Mouse (Mus musculus) ES-E14 (cell line): ENCODE measurements around the gene Aurkaip1. TPM values are rescaled to one million over a fixed set of nuclear protein-coding genes. Genes with fewer than 3 reads are reported as not detected.

Experiments
- DNase-seq: peaks from one replicate; pipeline ENCODE4 v3.0.0-alpha.2; 2013; ENCODE audit warnings: low read depth, low spot score
- H3K27ac ChIP-seq: 2 replicates; pipeline ENCODE4 v1.5.1; 2012; ENCODE audit warnings: low read depth, mild to moderate bottlenecking, low read length, moderate library complexity, mixed read lengths; ENCODE audit not compliant: poor library complexity, insufficient read depth, severe bottlenecking
- H3K36me3 ChIP-seq: 2 replicates; pipeline ENCODE4 v1.6.1; 2012; ENCODE audit warnings: mild to moderate bottlenecking, low read length, moderate library complexity, mixed read lengths; ENCODE audit not compliant: control insufficient read depth, poor library complexity, insufficient read depth, severe bottlenecking
- H3K4me1 ChIP-seq, 2 experiments: fragments of 150-350 bp in 1 of 2; sonication (generic) in 1 of 2; 2 replicates each; pipeline ENCODE4 v1.6.1; 2012; ENCODE audit warnings: low read length in 2 of 2, mild to moderate bottlenecking in 1 of 2, mixed read lengths in 1 of 2; ENCODE audit not compliant: control insufficient read depth in 2 of 2, insufficient read depth in 2 of 2, poor library complexity in 1 of 2
- H3K4me3 ChIP-seq, 2 experiments: fragments of 150-350 bp in 1 of 2; sonication (generic) in 1 of 2; 2 replicates each; pipeline ENCODE4 v1.5.1; 2012; ENCODE audit warnings: low read length in 2 of 2, low read depth in 1 of 2, mild to moderate bottlenecking in 1 of 2, mixed read lengths in 1 of 2; ENCODE audit not compliant: insufficient read depth in 1 of 2, poor library complexity in 1 of 2, severe bottlenecking in 1 of 2
- H3K9ac ChIP-seq: 2 replicates; pipeline ENCODE4 v1.6.1; 2012; ENCODE audit warnings: low read depth, mild to moderate bottlenecking, low read length, mixed read lengths; ENCODE audit not compliant: poor library complexity, insufficient read depth, severe bottlenecking
- H3K9me3 ChIP-seq: fragments of 150-350 bp; sonication (generic); 2 replicates; pipeline ENCODE4 v1.6.1; 2012; ENCODE audit warnings: low read depth, mild to moderate bottlenecking, low read length; ENCODE audit not compliant: control insufficient read depth, insufficient read depth
- CHD2 ChIP-seq: IDR thresholded peaks from 2 replicates; pipeline ENCODE4 v1.6.1; 2014; ENCODE audit warnings: mild to moderate bottlenecking, low read depth, low read length, inconsistent platforms
- HCFC1 ChIP-seq: IDR thresholded peaks from 2 replicates; pipeline ENCODE4 v1.6.1; 2012; ENCODE audit warnings: low read length, inconsistent platforms, borderline replicate concordance; ENCODE audit not compliant: insufficient read depth
- MAFK ChIP-seq: IDR thresholded peaks from 2 replicates; pipeline ENCODE4 v1.6.1; 2014; ENCODE audit warnings: mild to moderate bottlenecking, low read depth, low read length, inconsistent platforms; ENCODE audit not compliant: insufficient read depth
- ZC3H11A ChIP-seq: IDR thresholded peaks from 2 replicates; pipeline ENCODE4 v1.6.1; 2012; ENCODE audit warnings: low read depth, mild to moderate bottlenecking, inconsistent platforms, low read length, borderline replicate concordance
- ZNF384 ChIP-seq: IDR thresholded peaks from 2 replicates; pipeline ENCODE4 v1.6.1; 2012; ENCODE audit warnings: low read depth, low read length, inconsistent platforms
- in situ Hi-C, 2 experiments: fragments of 600-800 bp; cut with MboI; formaldehyde crosslinking; loops; one replicate each; pipeline ENCODE4 v1.15.1; 2025; ENCODE audit warnings: low sequenced_read_pairs in 2 of 2, inconsistent platforms in 1 of 2; ENCODE audit not compliant: unreplicated experiment in 2 of 2
- total RNA-seq: library from RNA; depleted of rRNA; stranded (reverse); fragments of 300-350 nt; gene quantifications from 2 replicates; pipeline ENCODE4 v1.2.3, GENCODE M21; 2012

Aurkaip1 gene
- total RNA-seq, 1 experiment = 162 TPM

DNA sequence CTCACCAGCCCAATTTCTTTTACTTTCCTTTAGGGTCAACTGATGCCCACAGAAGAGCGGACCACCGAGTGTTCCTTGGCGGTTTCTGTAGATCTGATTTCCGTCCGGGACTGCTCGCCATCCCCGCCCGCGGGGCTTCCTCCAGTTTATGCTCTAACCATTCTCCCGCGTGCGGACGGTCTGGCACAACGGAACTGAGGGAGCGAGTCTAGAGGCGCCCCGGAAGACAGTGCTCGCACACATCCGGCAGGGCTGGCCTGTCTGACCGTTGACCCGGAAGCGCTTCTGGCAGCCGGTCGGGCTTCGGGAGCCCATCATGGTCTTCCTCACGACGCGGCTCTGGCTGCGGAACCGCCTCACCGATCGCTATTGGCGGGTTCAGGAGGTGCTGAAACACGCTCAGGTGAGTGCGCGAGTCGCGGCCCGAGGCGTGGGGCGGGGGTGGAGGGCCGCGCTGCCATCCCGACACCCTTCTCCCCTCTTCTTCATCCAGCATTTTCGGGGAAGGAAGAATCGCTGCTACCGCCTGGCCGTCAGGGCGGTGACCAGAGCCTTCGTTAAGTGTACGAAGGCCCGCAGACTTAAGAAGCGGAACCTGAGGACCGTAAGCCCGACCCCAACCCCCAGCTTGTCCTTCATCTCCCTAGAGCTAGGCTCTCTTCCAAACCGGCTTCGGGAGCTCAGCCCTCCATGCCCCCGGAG lies 27.6 kb upstream of the Aurkaip1 start:
- peak overlapping the region; percentile 9 for H3K27ac ChIP-seq
- peaks cover 0 to 2% of the 10 kb centered on the region in 2 experiments; a peak in 2 of 4 replicates for H3K4me1 ChIP-seq
- H3K4me3 ChIP-seq = peak overlapping the region; percentile 81 to 89
- H3K9me3 ChIP-seq = no peaks in the 10 kb centered on the region
- peak overlapping the region; percentile 83 for H3K9ac ChIP-seq
- TF ChIP-seq ZC3H11A (no peak), MAFK (no peak), HCFC1 (peak; percentile 91), CHD2 (peak; percentile 92), ZNF384 (no peak)
- DNase-seq = peak; percentile 92
- in situ Hi-C loops = no loop called here
- peaks cover 13% of the 10 kb centered on the region for H3K36me3 ChIP-seq

DNA sequence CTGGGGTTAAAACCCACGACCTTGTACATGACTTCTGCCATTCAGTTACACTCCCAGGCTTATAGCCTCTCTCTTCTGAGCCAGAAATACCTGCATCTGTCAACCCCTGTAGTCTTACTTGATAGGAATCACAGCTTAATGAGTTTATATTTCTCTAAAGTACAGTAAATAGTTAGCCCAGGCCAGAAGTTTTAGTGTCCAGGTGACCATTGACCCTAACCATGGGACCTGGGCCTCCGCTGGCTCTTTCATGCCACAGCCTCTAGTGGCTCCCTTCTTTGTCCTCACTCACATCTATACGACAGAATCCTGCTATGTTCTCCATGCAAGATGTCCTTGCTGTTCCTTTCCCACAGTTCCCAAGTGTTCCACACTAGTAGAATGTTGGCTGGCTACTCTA lies 23.2 kb upstream of the Aurkaip1 start:
- Histone ChIP-seq H3K9ac (no peak overlapping the region), H3K4me1 (peaks cover 2% of the 10 kb centered on the region in 2 experiments; a peak in 2 of 4 replicates), H3K4me3 (no peak overlapping the region), H3K27ac (no peak overlapping the region), H3K36me3 (peaks cover 17% of the 10 kb centered on the region), H3K9me3 (no peaks in the 10 kb centered on the region)
- TF ChIP-seq CHD2 (no peak), ZC3H11A (no peak), MAFK (no peak), ZNF384 (no peak), HCFC1 (no peak)
- in situ Hi-C loops = no loop called here
- no peak for DNase-seq

DNA sequence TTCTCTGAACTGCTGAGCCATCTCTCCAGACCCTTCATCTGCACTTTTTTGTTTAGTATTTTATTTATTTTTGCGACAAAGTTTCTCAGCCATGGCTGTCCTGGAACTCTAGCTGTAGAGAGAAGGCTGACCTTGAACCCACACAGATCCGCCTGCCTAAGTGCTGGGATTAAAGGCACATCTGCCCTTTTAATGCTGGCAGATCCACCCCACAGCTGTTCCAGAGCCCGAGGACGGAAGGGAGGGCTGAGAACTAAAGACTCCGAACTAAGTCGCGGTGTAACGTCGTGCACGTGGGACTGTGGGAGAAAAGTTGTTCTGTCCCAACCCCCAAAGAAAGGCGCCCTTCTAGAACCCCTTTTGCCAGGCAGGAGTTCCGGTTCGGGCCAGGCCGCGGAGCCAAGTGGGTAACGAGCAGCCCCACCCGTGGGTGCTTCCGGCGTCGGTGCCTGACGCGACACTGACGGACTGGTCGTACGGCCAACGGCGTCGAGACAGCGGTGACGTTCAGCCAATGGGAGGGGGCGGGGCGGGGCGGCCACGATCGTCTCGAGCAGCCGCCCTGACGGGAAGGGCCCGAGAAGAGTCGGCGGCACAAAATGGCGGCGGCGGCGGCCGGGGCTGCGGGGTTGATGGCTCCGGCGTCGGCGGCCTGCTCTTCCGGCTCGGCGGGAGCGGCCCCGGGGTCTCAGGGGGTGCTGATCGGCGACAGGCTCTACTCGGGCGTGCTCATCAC lies 19.0 kb upstream of the Aurkaip1 start, which contains the start of gene Ccnl2:
Gene Ccnl2 (plus strand): TSS at position 561 of the 736 bp plus-strand sequence.
- H3K4me1 ChIP-seq = peaks cover 0 to 2% of the 10 kb centered on the region in 2 experiments; a peak in 2 of 4 replicates
- in situ Hi-C loops = no loop called here
- TF ChIP-seq HCFC1 (0 out of 2 replicates have a peak, but pooled peaks have one; percentile 30), ZC3H11A (no peak), CHD2 (peak; percentile 84), ZNF384 (no peak)

DNA sequence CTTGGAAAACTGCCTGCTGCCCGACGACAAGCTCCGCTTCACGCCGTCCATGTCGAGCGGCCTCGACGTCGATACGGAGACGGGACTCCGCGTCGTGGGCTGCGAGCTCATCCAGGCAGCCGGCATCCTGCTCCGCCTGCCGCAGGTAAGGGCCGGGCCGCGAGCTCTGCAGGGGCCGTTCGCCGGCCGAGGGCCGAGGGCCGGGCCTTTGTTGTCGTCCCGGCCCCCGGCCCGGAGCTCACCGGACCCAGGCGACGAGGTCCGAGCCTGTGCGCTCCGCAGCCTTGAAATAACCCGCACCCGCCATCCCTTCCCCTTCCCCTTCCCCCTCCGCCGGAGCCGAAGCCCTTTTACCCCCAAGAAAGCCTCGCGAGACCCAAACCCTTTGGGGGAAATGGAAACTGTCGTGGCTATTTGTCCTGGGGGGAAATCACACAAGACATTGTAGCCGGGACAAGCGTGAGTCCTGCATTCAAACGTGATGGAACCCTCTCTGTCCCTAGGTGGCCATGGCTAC lies 18.3 kb upstream of the Aurkaip1 start:
- Histone ChIP-seq H3K9ac (peak overlapping the region; percentile 99), H3K9me3 (no peaks in the 10 kb centered on the region), H3K4me1 (peaks cover 0 to 3% of the 10 kb centered on the region in 2 experiments; a peak in 2 of 4 replicates), H3K4me3 (peak overlapping the region; percentile 96 to 97), H3K36me3 (peaks cover 28% of the 10 kb centered on the region), H3K27ac (peak overlapping the region; percentile 93)
- TF ChIP-seq MAFK (no peak), CHD2 (peak; percentile 89)
- DNase-seq = peak; percentile 39
- in situ Hi-C loops = no loop called here

More for the DNA sequence above, 19.0 kb upstream of the Aurkaip1 start, which contains the start of gene Ccnl2:
- DNase-seq = peak; percentile 91
- H3K27ac ChIP-seq = peak within 1 kb of the TSS; percentile 93
- peak within 1 kb of the TSS; percentile 99 for H3K9ac ChIP-seq
- no peaks in the 10 kb centered on the region for H3K9me3 ChIP-seq
- H3K4me3 ChIP-seq = peak within 1 kb of the TSS; percentile 96 to 97
- peaks cover 27% of the 10 kb centered on the region for H3K36me3 ChIP-seq
